Mouse (Mus musculus) liver, embryonic 16.5 days (tissue): Measurements from ENCODE around the gene Olfr152. TPM values are rescaled to one million over a fixed set of nuclear protein-coding genes. Genes with fewer than 3 reads are reported as not detected.

Source experiments
- polyA plus RNA-seq: library from polyadenylated mRNA; unstranded; fragments of >200 nt; fragmentation: Nextera tagmentation; extraction: Ambion mirVana; gene quantifications from 2 replicates; pipeline ENCODE4 v1.2.1, GENCODE M21; 2015

Gene Olfr152
- polyA plus RNA-seq, 1 experiment from 2014 or later, result not detected

Other genes with a start within 250 kb of the Olfr152 start
- not detected in 2 replicates for gene Olfr153, start 247.7 kb upstream of the Olfr152 start, polyA plus RNA-seq
- gene Olfr1128, start 233.9 kb upstream of the Olfr152 start, polyA plus RNA-seq, result not detected in 2 replicates
- gene Olfr1129, start 205.6 kb upstream of the Olfr152 start, polyA plus RNA-seq, result not detected in 2 replicates
- not detected in 2 replicates for gene Olfr1130, start 173.3 kb upstream of the Olfr152 start, polyA plus RNA-seq
- gene Olfr1131, start 152.4 kb upstream of the Olfr152 start, polyA plus RNA-seq, result not detected in 2 replicates
- gene Olfr1132, start 141.9 kb upstream of the Olfr152 start, polyA plus RNA-seq, result not detected in 2 replicates
- not detected in 2 replicates for gene Olfr1133, start 132.1 kb upstream of the Olfr152 start, polyA plus RNA-seq
- gene Olfr1134, start 121.0 kb upstream of the Olfr152 start, polyA plus RNA-seq, result not detected in 2 replicates
- not detected in 2 replicates for gene Olfr1135, start 105.8 kb upstream of the Olfr152 start, polyA plus RNA-seq
- gene Olfr1136, start 85.5 kb upstream of the Olfr152 start, polyA plus RNA-seq, result not detected in 2 replicates
- gene Olfr1137, start 66.3 kb upstream of the Olfr152 start, polyA plus RNA-seq, result not detected in 2 replicates
- not detected in 2 replicates for gene Olfr1138, start 39.5 kb upstream of the Olfr152 start, polyA plus RNA-seq
- not detected in 2 replicates for gene Olfr1140, start 35.7 kb upstream of the Olfr152 start, polyA plus RNA-seq
- gene Olfr1141, start 25.5 kb upstream of the Olfr152 start, polyA plus RNA-seq, result not detected in 2 replicates
- not detected in 2 replicates for gene Olfr1143, start 21.1 kb downstream of the Olfr152 start, polyA plus RNA-seq
- not detected in 2 replicates for gene Olfr1145, start 30.3 kb downstream of the Olfr152 start, polyA plus RNA-seq
- not detected in 2 replicates for gene Olfr1148, start 51.0 kb downstream of the Olfr152 start, polyA plus RNA-seq
- gene Olfr1150-ps1, start 64.5 kb downstream of the Olfr152 start, polyA plus RNA-seq, result not detected in 2 replicates
- not detected in 2 replicates for gene Olfr1151, start 76.4 kb downstream of the Olfr152 start, polyA plus RNA-seq
- not detected in 2 replicates for gene Olfr1152, start 87.0 kb downstream of the Olfr152 start, polyA plus RNA-seq
- gene Olfr1153, start 115.5 kb downstream of the Olfr152 start, polyA plus RNA-seq, result not detected in 2 replicates
- not detected in 2 replicates for gene Olfr1154, start 125.7 kb downstream of the Olfr152 start, polyA plus RNA-seq
- not detected in 2 replicates for gene Olfr1155, start 165.7 kb downstream of the Olfr152 start, polyA plus RNA-seq
- gene Olfr1156, start 173.6 kb downstream of the Olfr152 start, polyA plus RNA-seq, result not detected in 2 replicates
- gene Olfr1157, start 188.8 kb downstream of the Olfr152 start, polyA plus RNA-seq, result not detected in 2 replicates
- gene Olfr74, start 195.2 kb downstream of the Olfr152 start, polyA plus RNA-seq, result not detected in 2 replicates
- not detected in 2 replicates for gene Olfr1158, start 210.6 kb downstream of the Olfr152 start, polyA plus RNA-seq
- gene Olfr1160, start 228.8 kb downstream of the Olfr152 start, polyA plus RNA-seq, result not detected in 2 replicates
- not detected in 2 replicates for gene Olfr1161, start 243.3 kb downstream of the Olfr152 start, polyA plus RNA-seq